Mouse (Mus musculus): ENCODE results near the gene Stim1. TPM values are rescaled to one million over a fixed set of nuclear protein-coding genes. Genes with fewer than 3 reads are reported as not detected.
A peak's percentile ranks its signal among the peaks of the same experiment; 100 is the strongest.
"Not testable (repeated sequence)": the region's sequence is repeated elsewhere in the genome, so short reads cannot be mapped to it uniquely, and the experiment has no call there.

Gene Stim1
- total RNA-seq, 2 experiments from 2014 or later: 63.5 to 73.1 TPM

GRCm38 (mm10) chr7:102248691-102249404, 18.8 kb upstream of the Stim1 start:
- no peak for DNase-seq

GRCm38 (mm10) chr7:102249531-102249895, 18.1 kb upstream of the Stim1 start:
- peak in 1 of 2 experiments; percentile 54 for DNase-seq

GRCm38 (mm10) chr7:102249896-102250630, 17.5 kb upstream of the Stim1 start:
- DNase-seq: peak; percentile 75 to 88

DNA sequence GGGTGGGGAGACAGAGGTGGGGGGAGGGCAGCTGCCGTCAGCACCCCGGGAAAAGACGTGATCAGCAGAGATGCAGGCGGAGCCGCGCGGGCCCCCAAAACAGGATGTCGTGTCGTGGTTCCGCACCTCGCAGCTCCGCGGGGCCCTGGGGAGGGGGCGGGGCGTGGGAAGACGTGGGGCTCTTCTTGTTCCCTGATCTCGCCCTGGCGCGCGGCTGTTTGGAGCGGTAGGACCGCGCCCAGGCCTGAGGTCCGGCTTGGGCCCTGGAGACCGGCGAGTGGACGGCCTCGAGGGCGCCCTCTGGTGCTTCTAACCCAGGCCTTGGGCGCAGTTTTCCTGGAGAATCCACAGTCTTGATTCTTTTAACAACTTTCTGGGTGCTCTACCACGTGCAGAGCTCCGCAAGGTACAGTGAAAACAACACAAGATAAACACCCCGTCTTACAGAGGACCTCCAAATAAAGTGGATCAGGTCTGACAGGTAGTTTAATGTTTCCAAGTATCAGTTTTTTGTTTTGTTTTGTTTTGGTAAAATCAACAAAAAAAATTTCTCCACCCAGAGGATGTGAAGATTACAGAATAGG, 16.9 kb upstream of the Stim1 start:
- peak; percentile 93 to 96 for DNase-seq

DNA sequence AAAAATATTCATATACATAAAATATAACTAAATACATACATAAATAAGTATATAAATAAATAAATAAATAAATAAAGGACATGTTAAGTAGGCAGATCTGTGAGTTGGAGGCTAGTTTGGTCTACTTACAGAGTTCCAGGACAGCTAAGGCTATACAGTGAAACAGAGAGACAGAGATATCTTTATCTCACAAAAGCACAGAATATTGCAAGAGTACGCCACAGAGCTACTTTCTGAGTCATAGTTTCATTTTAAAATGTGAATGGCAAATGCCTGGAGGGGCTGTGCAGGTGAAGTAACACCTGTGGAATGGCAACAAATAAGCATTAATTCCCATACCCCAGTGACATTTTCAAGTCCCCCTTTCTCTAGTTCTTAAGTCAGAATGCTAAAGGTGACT, 14.0 kb upstream of the Stim1 start:
- no peak for DNase-seq

- DNase-seq: no peak
Measured at GRCm38 (mm10) chr7:102255954-102256353, 11.7 kb upstream of the Stim1 start, which contains the start of gene Rhog. TSS of gene Rhog (minus strand) at chr7:102256054.

- no peak for DNase-seq
Measured at GRCm38 (mm10) chr7:102256636-102257035, 11.0 kb upstream of the Stim1 start.

DNA sequence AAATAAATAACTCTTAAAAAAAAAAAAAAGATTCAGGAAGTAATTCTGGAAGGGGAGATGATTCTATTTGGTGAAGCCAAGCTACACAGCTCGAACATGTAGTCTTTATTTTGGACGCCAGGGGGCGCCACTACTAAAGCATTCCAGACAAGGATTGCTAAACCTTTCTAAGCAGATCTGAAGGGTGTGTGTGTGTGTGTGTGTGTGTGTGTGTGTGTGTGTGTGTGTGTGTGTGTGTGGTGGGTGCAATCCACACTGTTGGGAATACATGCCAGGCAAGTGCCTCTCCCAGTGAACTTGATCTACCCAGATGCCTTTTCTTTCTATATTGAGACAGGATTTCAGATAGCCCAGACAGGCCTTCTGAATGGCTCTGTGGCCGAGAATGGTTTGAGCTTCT, 9.4 kb upstream of the Stim1 start:
- DNase-seq: peak; percentile 84

- no peak for DNase-seq
Measured at GRCm38 (mm10) chr7:102258753-102259152, 8.9 kb upstream of the Stim1 start.

GRCm38 (mm10) chr7:102259716-102260479, 7.7 kb upstream of the Stim1 start:
- DNase-seq: no peak

DNA sequence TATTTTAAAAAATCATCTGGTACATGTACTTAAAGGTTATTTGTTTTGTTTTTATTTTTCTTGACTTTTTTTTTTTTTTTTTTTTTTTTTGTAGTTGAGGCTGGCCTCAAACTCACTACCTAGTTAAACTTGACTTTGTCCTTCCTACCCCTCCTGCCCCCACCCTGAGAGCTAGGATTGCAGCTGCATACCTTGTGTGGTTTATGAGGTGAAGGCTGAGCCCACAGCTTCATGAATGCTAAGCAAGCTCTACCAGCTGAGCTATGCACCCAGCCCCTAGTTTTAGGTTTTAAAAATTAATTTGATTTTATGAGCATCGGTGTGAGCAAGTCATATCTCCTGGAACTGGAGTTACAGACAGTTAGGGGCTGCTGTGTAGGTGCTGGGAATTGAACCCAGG, 7.1 kb upstream of the Stim1 start:
- DNase-seq: no peak

- no peak for DNase-seq
Measured at GRCm38 (mm10) chr7:102263020-102263419, 4.6 kb upstream of the Stim1 start.

GRCm38 (mm10) chr7:102266021-102266400, 1.6 kb upstream of the Stim1 start:
- not testable (repeated sequence) for DNase-seq

DNA sequence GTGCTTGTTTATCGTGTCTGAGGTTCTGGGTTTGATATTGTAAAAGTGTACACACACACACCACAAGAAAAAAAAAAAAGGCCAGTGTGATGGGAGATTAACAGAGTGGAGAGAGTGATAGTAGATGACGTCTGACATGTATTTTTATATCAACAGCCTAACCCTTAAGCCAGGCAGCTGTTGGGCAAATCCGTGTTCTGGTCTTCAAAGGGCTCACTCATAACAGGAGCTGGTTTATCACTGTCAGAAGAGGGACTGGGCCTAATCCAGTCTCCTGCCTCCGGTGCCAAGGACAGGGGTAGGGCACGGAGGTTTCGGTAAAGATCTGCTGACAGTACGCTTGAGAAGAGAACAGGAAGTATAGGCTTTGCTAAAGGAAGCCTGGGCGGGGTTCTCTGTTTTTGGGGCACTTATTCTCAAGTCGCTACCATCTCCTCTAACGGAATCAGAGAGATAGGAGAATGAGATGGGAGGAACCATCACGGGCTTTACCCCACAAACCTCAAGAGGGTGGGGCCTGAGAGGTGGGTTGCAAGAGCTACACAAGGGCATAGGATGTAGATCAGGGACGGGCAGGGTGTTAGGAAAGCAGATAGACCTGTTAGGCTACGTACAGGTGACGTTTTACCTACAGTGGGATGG, 1.1 kb upstream of the Stim1 start:
- no peak for DNase-seq

DNA sequence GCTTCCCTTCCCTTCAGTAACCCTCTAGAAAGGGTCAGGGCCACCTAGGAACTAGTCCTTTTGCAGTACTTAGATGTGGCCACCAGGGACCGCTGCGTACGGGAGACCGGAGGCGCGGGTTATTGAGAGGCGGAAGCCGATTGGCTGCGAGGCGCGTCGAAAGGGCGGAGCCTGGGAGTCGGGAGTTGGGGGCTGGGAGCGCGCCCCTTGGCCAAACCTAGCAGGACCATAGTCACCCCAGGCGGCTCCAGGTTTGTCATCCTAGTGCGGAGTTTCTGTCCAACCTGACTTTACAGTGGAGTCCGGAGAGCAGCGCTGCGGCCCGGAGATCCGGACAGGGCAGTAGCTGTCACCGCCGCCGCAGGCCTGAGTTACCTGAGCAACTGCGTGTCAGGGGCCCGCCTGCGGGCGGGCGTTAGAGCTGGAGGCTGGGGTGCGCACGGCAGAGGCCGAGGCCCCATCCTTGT, 460 bp upstream of the Stim1 start:
- DNase-seq: peak; percentile 95 to 96

- DNase-seq: no peak
Measured at GRCm38 (mm10) chr7:102268395-102268748, 766 bp downstream of the Stim1 start.

DNA sequence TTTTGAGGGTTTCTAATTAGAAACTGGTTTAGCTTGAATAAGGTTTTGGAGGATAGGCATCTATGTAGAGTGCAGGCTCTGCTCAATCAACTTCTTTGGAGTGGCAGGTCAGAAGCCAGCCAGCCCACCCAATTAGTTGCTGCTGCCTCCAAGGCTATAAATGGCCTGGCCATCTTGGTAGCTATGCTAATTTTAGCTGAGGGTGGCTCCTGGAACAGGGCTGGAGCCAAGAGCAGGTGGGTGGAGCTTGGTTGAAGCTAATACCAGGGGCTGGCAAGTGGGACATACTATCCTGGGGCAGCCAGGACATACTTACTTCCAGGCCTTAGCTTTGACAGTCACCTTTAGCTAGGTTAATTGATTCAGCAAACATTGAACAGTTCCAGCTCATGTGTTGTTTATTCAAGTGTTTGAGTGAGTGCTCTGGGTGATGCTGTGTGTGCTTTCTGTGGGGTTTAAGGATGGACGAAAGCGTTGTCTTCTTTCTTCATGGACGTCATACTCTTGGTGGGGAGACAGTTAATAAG, 4.9 kb downstream of the Stim1 start:
- no peak for DNase-seq

- DNase-seq: no peak
Measured at GRCm38 (mm10) chr7:102281403-102281802, 13.8 kb downstream of the Stim1 start.

DNA sequence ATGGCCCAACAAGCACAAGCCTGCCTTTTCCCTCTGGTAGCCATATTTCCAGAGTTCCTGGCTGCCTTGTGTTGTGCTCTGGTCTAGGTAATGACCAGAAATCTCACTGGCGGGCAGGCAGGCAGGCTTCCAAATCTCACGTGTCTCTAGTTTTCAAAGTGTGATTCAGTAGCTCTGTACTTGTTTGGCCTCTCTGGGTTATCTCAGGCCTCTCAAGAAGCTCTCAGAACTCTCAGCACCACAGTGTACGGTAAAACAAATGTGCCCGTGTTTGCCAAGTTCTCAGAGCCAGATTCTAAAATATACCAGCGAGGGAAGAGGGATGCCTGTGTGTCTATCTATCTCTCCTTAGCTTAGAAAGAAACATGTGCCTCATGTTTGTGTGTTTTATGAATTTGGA, 14.7 kb downstream of the Stim1 start:
- DNase-seq: no peak

- no peak for DNase-seq
Measured at GRCm38 (mm10) chr7:102289466-102289865, 21.9 kb downstream of the Stim1 start.

- no peak for DNase-seq
Measured at GRCm38 (mm10) chr7:102292228-102292627, 24.6 kb downstream of the Stim1 start.

GRCm38 (mm10) chr7:102293234-102293633, 25.6 kb downstream of the Stim1 start:
- no peak for DNase-seq

Data from adrenal gland, postnatal 36 days (tissue).